Mouse (Mus musculus): ENCODE measurements at regions not wholly inside any gene's neighbourhood (a gene's known extent, or its start where the extent isn't known, plus 50 kb on each side); places are given as distances from the start of the nearest gene placed in this dataset.
"Not testable (repeated sequence)": the region's sequence is repeated elsewhere in the genome, so short reads cannot be mapped to it uniquely, and the experiment has no call there.

- not testable (repeated sequence) for ATAC-seq (ENCODE audit: extremely low read depth, insufficient number of reproducible peaks, low FRiP score, poor library complexity, severe bottlenecking)
These were observed 1405.1 kb downstream of the 4930444P10Rik start for GRCm38 (mm10) chr1:14688041-14688440.

- ATAC-seq (ENCODE audit: extremely low read depth, insufficient number of reproducible peaks, low FRiP score, poor library complexity, severe bottlenecking) = no peak
These were observed 1407.0 kb downstream of the 4930444P10Rik start for GRCm38 (mm10) chr1:14686172-14686571.

- ATAC-seq (ENCODE audit: extremely low read depth, insufficient number of reproducible peaks, low FRiP score, poor library complexity, severe bottlenecking) = no peak
These were observed 1412.7 kb downstream of the 4930444P10Rik start for GRCm38 (mm10) chr1:14680443-14680842.

GRCm38 (mm10) chr1:14672393-14672999 lies 1420.6 kb downstream of the 4930444P10Rik start:
- ATAC-seq (ENCODE audit: extremely low read depth, insufficient number of reproducible peaks, low FRiP score, poor library complexity, severe bottlenecking) = no peak

GRCm38 (mm10) chr1:14662706-14663312 lies 1430.3 kb downstream of the 4930444P10Rik start:
- ATAC-seq (ENCODE audit: extremely low read depth, insufficient number of reproducible peaks, low FRiP score, poor library complexity, severe bottlenecking) = no peak

GRCm38 (mm10) chr1:14661854-14662253 lies 1431.3 kb downstream of the 4930444P10Rik start:
- no peak for ATAC-seq (ENCODE audit: extremely low read depth, insufficient number of reproducible peaks, low FRiP score, poor library complexity, severe bottlenecking)

- ATAC-seq (ENCODE audit: extremely low read depth, insufficient number of reproducible peaks, low FRiP score, poor library complexity, severe bottlenecking) = no peak
These were observed 1442.8 kb downstream of the 4930444P10Rik start for GRCm38 (mm10) chr1:14650346-14650745.

GRCm38 (mm10) chr1:14635642-14636263 lies 1457.4 kb downstream of the 4930444P10Rik start:
- ATAC-seq (ENCODE audit: extremely low read depth, insufficient number of reproducible peaks, low FRiP score, poor library complexity, severe bottlenecking) = no peak

- ATAC-seq (ENCODE audit: extremely low read depth, insufficient number of reproducible peaks, low FRiP score, poor library complexity, severe bottlenecking) = no peak
These were observed 1461.1 kb downstream of the 4930444P10Rik start for GRCm38 (mm10) chr1:14631994-14632393.

- ATAC-seq (ENCODE audit: extremely low read depth, insufficient number of reproducible peaks, low FRiP score, poor library complexity, severe bottlenecking) = no peak
These were observed 1465.9 kb downstream of the 4930444P10Rik start for GRCm38 (mm10) chr1:14627204-14627603.

- ATAC-seq (ENCODE audit: extremely low read depth, insufficient number of reproducible peaks, low FRiP score, poor library complexity, severe bottlenecking) = no peak
These were observed 1466.4 kb downstream of the 4930444P10Rik start for GRCm38 (mm10) chr1:14626685-14627084.

- no peak for ATAC-seq (ENCODE audit: extremely low read depth, insufficient number of reproducible peaks, low FRiP score, poor library complexity, severe bottlenecking)
These were observed 1472.1 kb downstream of the 4930444P10Rik start for GRCm38 (mm10) chr1:14620922-14621430.

- ATAC-seq (ENCODE audit: extremely low read depth, insufficient number of reproducible peaks, low FRiP score, poor library complexity, severe bottlenecking) = no peak
These were observed 1479.8 kb downstream of the 4930444P10Rik start for GRCm38 (mm10) chr1:14613232-14613894.

GRCm38 (mm10) chr1:14609054-14609453 lies 1484.1 kb downstream of the 4930444P10Rik start:
- ATAC-seq (ENCODE audit: extremely low read depth, insufficient number of reproducible peaks, low FRiP score, poor library complexity, severe bottlenecking) = no peak

- peak; percentile 94 for ATAC-seq (ENCODE audit: extremely low read depth, insufficient number of reproducible peaks, low FRiP score, poor library complexity, severe bottlenecking)
These were observed 1497.2 kb downstream of the 4930444P10Rik start for GRCm38 (mm10) chr1:14595961-14596360.

- ATAC-seq (ENCODE audit: extremely low read depth, insufficient number of reproducible peaks, low FRiP score, poor library complexity, severe bottlenecking) = no peak
These were observed 1503.2 kb downstream of the 4930444P10Rik start for GRCm38 (mm10) chr1:14589905-14590304.

- ATAC-seq (ENCODE audit: extremely low read depth, insufficient number of reproducible peaks, low FRiP score, poor library complexity, severe bottlenecking) = no peak
These were observed 1513.7 kb downstream of the 4930444P10Rik start for GRCm38 (mm10) chr1:14579376-14579775.

GRCm38 (mm10) chr1:14576263-14576662 lies 1516.9 kb downstream of the 4930444P10Rik start:
- ATAC-seq (ENCODE audit: extremely low read depth, insufficient number of reproducible peaks, low FRiP score, poor library complexity, severe bottlenecking) = no peak

- no peak for ATAC-seq (ENCODE audit: extremely low read depth, insufficient number of reproducible peaks, low FRiP score, poor library complexity, severe bottlenecking)
These were observed 1522.6 kb downstream of the 4930444P10Rik start for GRCm38 (mm10) chr1:14570562-14570981.

- no peak for ATAC-seq (ENCODE audit: extremely low read depth, insufficient number of reproducible peaks, low FRiP score, poor library complexity, severe bottlenecking)
These were observed 1523.0 kb downstream of the 4930444P10Rik start for GRCm38 (mm10) chr1:14570113-14570512.
